In the genomic region with DNA sequence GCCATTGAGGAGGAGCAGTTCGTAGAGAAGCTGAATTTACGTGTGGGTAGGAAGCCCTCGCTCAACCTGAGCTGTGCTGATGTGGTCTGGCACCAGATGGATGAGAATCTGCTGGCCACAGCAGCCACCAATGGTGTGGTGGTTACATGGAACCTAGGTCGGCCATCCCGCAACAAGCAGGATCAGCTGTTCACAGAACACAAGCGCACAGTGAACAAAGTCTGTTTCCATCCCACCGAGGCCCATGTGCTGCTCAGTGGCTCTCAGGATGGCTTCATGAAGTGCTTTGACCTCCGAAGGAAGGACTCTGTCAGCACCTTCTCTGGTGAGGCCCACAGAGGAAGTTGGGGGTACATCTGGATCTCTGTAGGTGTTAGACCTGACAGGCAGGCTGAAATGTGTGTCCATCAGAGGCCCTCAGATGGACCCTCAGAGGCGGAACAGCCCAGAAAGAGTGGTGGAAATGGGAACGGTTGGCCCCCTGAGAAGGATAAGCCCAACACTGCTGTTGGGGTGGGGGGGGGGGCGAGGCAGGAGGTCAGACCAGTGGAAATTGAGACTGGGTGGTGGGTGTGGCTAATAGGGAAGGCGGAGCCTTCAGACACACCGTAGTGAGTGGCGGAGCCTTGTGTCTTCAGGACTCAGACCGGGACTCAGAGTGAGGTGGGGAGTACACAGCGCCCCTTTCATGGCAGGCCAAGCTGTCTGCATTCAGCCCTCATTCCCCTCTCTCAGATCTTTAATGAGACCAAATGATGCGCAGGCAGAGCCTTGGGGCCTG, we compare ENCODE assay signal across 8 mouse cellular contexts. TPM values are rescaled to one million over a fixed set of nuclear protein-coding genes. Genes with fewer than 3 reads are reported as not detected.
A peak's percentile ranks its signal among the peaks of the same experiment; 100 is the strongest.
DNase-seq lines count a peak whose midpoint lies in the region; ATAC-seq and TF ChIP-seq lines count a peak whose summit lies in the region.

No protein-coding gene starts in this region.

- peak overlapping the region; percentile 87 for H3K4me3 ChIP-seq in testis, adult 2 months (ENCODE audit: control insufficient read depth, low read depth, low read length)
- peak overlapping the region; percentile 62 for H3K4me3 ChIP-seq in forebrain, embryonic 13.5 days
- peak overlapping the region; percentile 58 for H3K4me3 ChIP-seq in liver, adult 2 months (ENCODE audit: insufficient read depth, low read depth, low read length)
- H3K4me3 ChIP-seq in stomach, embryonic 16.5 days (replicated peaks; ENCODE audit: low read length): peak overlapping the region; percentile 67

- no peak for TF ChIP-seq CTCF in testis, adult 2 months (IDR thresholded peaks at IDR 0.05; ENCODE audit: control insufficient read depth, insufficient read depth, insufficient replicate concordance, low read depth, low read length)
- no peak for TF ChIP-seq CTCF in liver, adult 2 months (IDR thresholded peaks at IDR 0.05; ENCODE audit: low read depth, low read length)

- no peaks in the 10 kb centered on the region for H3K9me3 ChIP-seq in forebrain, embryonic 13.5 days (replicated peaks)
- H3K9me3 ChIP-seq in stomach, embryonic 16.5 days (replicated peaks; ENCODE audit: control insufficient read depth, low read length): no peaks in the 10 kb centered on the region

- no peak overlapping the region for H3K27ac ChIP-seq in testis, adult 2 months (ENCODE audit: control insufficient read depth, insufficient read depth, low read depth, low read length)
- no peak overlapping the region for H3K27ac ChIP-seq in forebrain, embryonic 13.5 days
- H3K27ac ChIP-seq in liver, adult 2 months (replicated peaks; ENCODE audit: insufficient read depth, low read depth, low read length): no peak overlapping the region
- no peak overlapping the region for H3K27ac ChIP-seq in stomach, embryonic 16.5 days (ENCODE audit: low read length)

- peaks cover 28% of the 10 kb centered on the region for H3K4me1 ChIP-seq in testis, adult 2 months (ENCODE audit: control insufficient read depth, insufficient read depth, low read length)
- peaks cover 48% of the 10 kb centered on the region for H3K4me1 ChIP-seq in forebrain, embryonic 13.5 days
- peaks cover 13% of the 10 kb centered on the region for H3K4me1 ChIP-seq in liver, adult 2 months (ENCODE audit: control insufficient read depth, insufficient read depth, low read length)
- peaks cover 20% of the 10 kb centered on the region for H3K4me1 ChIP-seq in stomach, embryonic 16.5 days (ENCODE audit: control insufficient read depth, insufficient read depth, low read length)

- no peak for DNase-seq in testis, postnatal 10 days (ENCODE audit: low spot score)
- no peak for DNase-seq in liver, adult 2 months (ENCODE audit: extremely low read depth, low read depth, low spot score)
- DNase-seq in cerebellum, adult 11 months: no peak
- DNase-seq in cerebellum, adult 18-20 months: no peak

- no peak for ATAC-seq in forebrain, embryonic 13.5 days
- ATAC-seq in stomach, embryonic 16.5 days (ENCODE audit: insufficient read depth, low FRiP score): no peak
- ATAC-seq in inflammation-experienced regulatory T-cells, adult 6 months: no peak

- no peaks in the 10 kb centered on the region for H3K27me3 ChIP-seq in testis, adult 2 months (ENCODE audit: control insufficient read depth, insufficient read depth, low read length)
- peaks cover 10% of the 10 kb centered on the region for H3K27me3 ChIP-seq in forebrain, embryonic 13.5 days
- peaks cover 3% of the 10 kb centered on the region for H3K27me3 ChIP-seq in liver, adult 2 months (ENCODE audit: control insufficient read depth, insufficient read depth, low read length)
- peaks cover 8% of the 10 kb centered on the region for H3K27me3 ChIP-seq in stomach, embryonic 16.5 days (ENCODE audit: control insufficient read depth, insufficient read depth, low read length)

- peak overlapping the region; percentile 98 for H3K4me2 ChIP-seq in forebrain, embryonic 13.5 days
- peak overlapping the region; percentile 92 for H3K4me2 ChIP-seq in stomach, embryonic 16.5 days (ENCODE audit: low read depth, low read length)

- H3K36me3 ChIP-seq in testis, adult 2 months (ENCODE audit: control insufficient read depth, insufficient read depth, low read length): no peaks in the 10 kb centered on the region; the same call in 1 of the 2 replicates
- peaks cover 35% of the 10 kb centered on the region for H3K36me3 ChIP-seq in forebrain, embryonic 13.5 days (ENCODE audit: poor library complexity, severe bottlenecking)
- no peaks in the 10 kb centered on the region for H3K36me3 ChIP-seq in liver, adult 2 months (ENCODE audit: control insufficient read depth, insufficient read depth, low read length)
- H3K36me3 ChIP-seq in stomach, embryonic 16.5 days (ENCODE audit: control insufficient read depth, insufficient read depth, low read length): 0 out of 2 replicates have a peak, but pooled peaks cover 12% of the 10 kb centered on the region

- peak overlapping the region; percentile 75 for H3K9ac ChIP-seq in forebrain, embryonic 13.5 days
- H3K9ac ChIP-seq in liver, adult 2 months (ENCODE audit: low read depth, low read length): peak overlapping the region; percentile 64; the same call in 1 of the 2 replicates
- peak overlapping the region; percentile 83 for H3K9ac ChIP-seq in stomach, embryonic 16.5 days (ENCODE audit: low read length)

- no peak for TF ChIP-seq POLR2A in testis, adult 2 months (IDR thresholded peaks at IDR 0.05; ENCODE audit: control insufficient read depth, low read depth, low read length)
- TF ChIP-seq POLR2A in liver, adult 2 months (IDR thresholded peaks at IDR 0.05; ENCODE audit: extremely low read depth, insufficient read depth, low read length): no peak

- 77% methylated on average over 16 of the region's 17 CpGs for WGBS in forebrain, embryonic 13.5 days
- WGBS in liver, adult 2 months: 77% methylated on average over 17 of the region's 17 CpGs
- WGBS in stomach, embryonic 16.5 days: 66% methylated on average over 16 of the region's 17 CpGs

- peaks cover 11% of the 10 kb centered on the region for H3K79me2 ChIP-seq in liver, adult 2 months (ENCODE audit: control insufficient read depth, insufficient read depth, low read length)

RNA-seq across cellular contexts. Expression of a gene that starts 1.1 kb away (rescaled TPM):
- 35.8 and 36.0 TPM in 2 replicates for polyA plus RNA-seq in testis, adult 2 months (2012; rRNA removed)
- polyA plus RNA-seq in forebrain, embryonic 13.5 days (2015; fragmentation: Nextera tagmentation; extraction: Ambion mirVana): 27.7 and 30.0 TPM in 2 replicates
- 13.3 and 15.6 TPM in 2 replicates for total RNA-seq in liver, adult 2 months (2014; rRNA removed)
- 23.9 and 24.8 TPM in 2 replicates for polyA plus RNA-seq in liver, adult 2 months (2012; rRNA removed)
- polyA plus RNA-seq in stomach, embryonic 16.5 days (2015; fragmentation: Nextera tagmentation; extraction: Ambion mirVana): 24.7 and 28.6 TPM in 2 replicates
- 10 to 100 TPM; 13.8 to 23.4 (median 19.3) TPM for polyA plus RNA-seq in inflammation-experienced regulatory T-cells, adult 6 months (2017; shearing (Covaris generic))

RNA-seq across cellular contexts. Expression of a gene that starts 4.1 kb away (rescaled TPM):
- 16.4 and 18.6 TPM in 2 replicates for polyA plus RNA-seq in testis, adult 2 months (2012; rRNA removed)
- 64.6 and 69.8 TPM in 2 replicates for polyA plus RNA-seq in forebrain, embryonic 13.5 days (2015; fragmentation: Nextera tagmentation; extraction: Ambion mirVana)
- total RNA-seq in liver, adult 2 months (2014; rRNA removed): 25.6 and 30.5 TPM in 2 replicates
- 75.0 and 78.4 TPM in 2 replicates for polyA plus RNA-seq in liver, adult 2 months (2012; rRNA removed)
- 56.7 and 58.1 TPM in 2 replicates for polyA plus RNA-seq in stomach, embryonic 16.5 days (2015; fragmentation: Nextera tagmentation; extraction: Ambion mirVana)
- polyA plus RNA-seq in inflammation-experienced regulatory T-cells, adult 6 months (2017; shearing (Covaris generic)): 10 to 100 TPM; 12.5 to 26.2 (median 23.9) TPM

RNA-seq across cellular contexts. Expression of a gene that starts 8.7 kb away (rescaled TPM):
- polyA plus RNA-seq in testis, adult 2 months (2012; rRNA removed): 81.1 and 82.0 TPM in 2 replicates
- polyA plus RNA-seq in forebrain, embryonic 13.5 days (2015; fragmentation: Nextera tagmentation; extraction: Ambion mirVana): 303 and 330 TPM in 2 replicates
- total RNA-seq in liver, adult 2 months (2014; rRNA removed): 50.4 and 55.3 TPM in 2 replicates
- 81.3 and 94.4 TPM in 2 replicates for polyA plus RNA-seq in liver, adult 2 months (2012; rRNA removed)
- 312 and 314 TPM in 2 replicates for polyA plus RNA-seq in stomach, embryonic 16.5 days (2015; fragmentation: Nextera tagmentation; extraction: Ambion mirVana)
- 10 to 100 TPM; 60.7 to 79.7 (median 78.2) TPM for polyA plus RNA-seq in inflammation-experienced regulatory T-cells, adult 6 months (2017; shearing (Covaris generic))

RNA-seq across cellular contexts. Expression of a gene that starts 12.5 kb away (rescaled TPM):
- polyA plus RNA-seq in testis, adult 2 months (2012; rRNA removed): 2.1 and 2.7 TPM in 2 replicates
- 9.7 and 11.2 TPM in 2 replicates for polyA plus RNA-seq in forebrain, embryonic 13.5 days (2015; fragmentation: Nextera tagmentation; extraction: Ambion mirVana)
- total RNA-seq in liver, adult 2 months (2014; rRNA removed): 0.40 and 0.74 TPM in 2 replicates
- 3.8 and 5.5 TPM in 2 replicates for polyA plus RNA-seq in liver, adult 2 months (2012; rRNA removed)
- polyA plus RNA-seq in stomach, embryonic 16.5 days (2015; fragmentation: Nextera tagmentation; extraction: Ambion mirVana): 2.5 and 2.8 TPM in 2 replicates
- 1 to 10 TPM in 1 of 3 experiments, not detected in 2; 1.7 TPM for polyA plus RNA-seq in inflammation-experienced regulatory T-cells, adult 6 months (2017; shearing (Covaris generic))

RNA-seq across cellular contexts. Expression of a gene that starts 15.7 kb away (rescaled TPM):
- polyA plus RNA-seq in testis, adult 2 months (2012; rRNA removed): 6.2 and 7.1 TPM in 2 replicates
- 22.7 and 25.2 TPM in 2 replicates for polyA plus RNA-seq in forebrain, embryonic 13.5 days (2015; fragmentation: Nextera tagmentation; extraction: Ambion mirVana)
- 0.07 TPM in 1 of 2 replicates, not detected in the other for total RNA-seq in liver, adult 2 months (2014; rRNA removed)
- polyA plus RNA-seq in liver, adult 2 months (2012; rRNA removed): 0.12 and 0.33 TPM in 2 replicates
- polyA plus RNA-seq in stomach, embryonic 16.5 days (2015; fragmentation: Nextera tagmentation; extraction: Ambion mirVana): 2.6 and 2.8 TPM in 2 replicates
- not detected for polyA plus RNA-seq in inflammation-experienced regulatory T-cells, adult 6 months (2017; shearing (Covaris generic))
